In the genomic region with DNA sequence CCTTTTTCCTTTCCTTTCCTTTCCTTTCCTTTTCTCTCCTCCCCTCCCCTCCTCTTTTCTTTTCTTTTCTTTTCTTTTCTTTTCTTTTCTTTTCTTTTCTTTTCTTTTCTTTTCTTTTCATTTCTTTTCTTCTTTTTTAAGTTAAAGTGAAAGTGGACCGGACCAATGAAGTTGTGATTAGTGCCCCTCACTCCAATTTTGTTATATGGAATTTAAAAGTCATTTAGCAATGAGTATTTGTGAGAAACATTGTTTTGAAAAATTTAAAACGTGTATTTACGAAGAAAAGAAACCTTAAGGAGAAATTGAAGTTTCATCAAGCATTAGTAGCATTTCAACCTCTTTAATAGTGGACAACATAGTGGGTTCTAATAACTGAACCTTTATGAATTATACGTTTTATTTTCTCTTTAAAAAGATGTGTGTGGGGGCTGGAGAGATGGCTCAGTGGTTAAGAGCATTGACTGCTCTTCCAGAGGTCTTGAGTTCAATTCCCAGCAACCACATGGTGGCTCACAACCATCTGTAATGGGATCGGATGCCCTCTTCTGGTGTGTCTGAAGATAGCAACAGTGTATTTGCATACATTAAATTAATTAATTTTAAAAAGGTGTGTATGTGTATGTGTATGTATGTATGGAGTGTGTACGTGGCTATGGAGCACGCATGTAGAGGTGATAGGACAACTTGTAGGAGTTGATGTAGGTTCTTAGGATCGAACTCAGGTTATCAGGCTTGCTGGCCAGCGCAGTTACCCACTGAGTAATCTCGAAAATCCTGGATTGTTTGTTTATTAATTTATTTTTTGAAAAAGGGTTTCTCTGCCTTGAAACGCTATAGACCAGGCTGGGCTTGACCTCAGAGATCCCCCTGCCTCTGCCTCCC, we compare ENCODE assay signal across 7 mouse cellular contexts. TPM values are rescaled to one million over a fixed set of nuclear protein-coding genes. Genes with fewer than 3 reads are reported as not detected.
A peak's percentile ranks its signal among the peaks of the same experiment; 100 is the strongest.
DNase-seq lines count a peak whose midpoint lies in the region; ATAC-seq and TF ChIP-seq lines count a peak whose summit lies in the region.

No protein-coding gene starts in this region.

- H3K9me3 ChIP-seq in lung, embryonic 14.5 days (ENCODE audit: low read depth, low read length) = no peaks in the 10 kb centered on the region
- H3K9me3 ChIP-seq in forebrain, embryonic 10.5 days = 0 out of 2 replicates have a peak, but pooled peaks cover 2% of the 10 kb centered on the region
- no peaks in the 10 kb centered on the region for H3K9me3 ChIP-seq in limb, embryonic 11.5 days (ENCODE audit: control insufficient read depth, low read length)
- no peaks in the 10 kb centered on the region for H3K9me3 ChIP-seq in stomach, embryonic 14.5 days (ENCODE audit: control insufficient read depth, low read depth, low read length)

- no peak overlapping the region; the same call in 1 of the 2 replicates for H3K9ac ChIP-seq in lung, embryonic 14.5 days
- no peak overlapping the region for H3K9ac ChIP-seq in limb, embryonic 11.5 days (ENCODE audit: low read length)
- H3K9ac ChIP-seq in stomach, embryonic 14.5 days (replicated peaks; ENCODE audit: low read depth, low read length) = no peak overlapping the region; the same call in 1 of the 2 replicates

- no peak for ATAC-seq in lung, embryonic 14.5 days (ENCODE audit: insufficient read depth)
- no peak for ATAC-seq in limb, embryonic 11.5 days (ENCODE audit: insufficient number of reproducible peaks, low FRiP score, low TSS enrichment, low read depth)
- no peak for ATAC-seq in stomach, embryonic 14.5 days (ENCODE audit: insufficient number of reproducible peaks, insufficient read depth, low FRiP score, low read depth)
- no peak for ATAC-seq in megakaryocyte-erythroid progenitor cell, adult 5-6 weeks (replicated peaks; ENCODE audit: low FRiP score, low TSS enrichment, poor library complexity, severe bottlenecking)

- H3K36me3 ChIP-seq in lung, embryonic 14.5 days (ENCODE audit: insufficient read depth) = 0 out of 2 replicates have a peak, but pooled peaks cover under 1% of the 10 kb centered on the region
- peaks cover 20% of the 10 kb centered on the region for H3K36me3 ChIP-seq in forebrain, embryonic 10.5 days (replicated peaks)
- H3K36me3 ChIP-seq in limb, embryonic 11.5 days (ENCODE audit: control insufficient read depth, insufficient read depth, low read length) = no peaks in the 10 kb centered on the region
- H3K36me3 ChIP-seq in stomach, embryonic 14.5 days (ENCODE audit: control insufficient read depth, insufficient read depth, low read length) = no peaks in the 10 kb centered on the region

- DNase-seq in lung, embryonic 14.5 days = no peak
- DNase-seq in lung, postnatal 36 days = no peak
- no peak for DNase-seq in forebrain, embryonic 10.5 days (ENCODE audit: extremely low spot score, low spot score)
- DNase-seq in limb, embryonic 11.5 days (ENCODE audit: low spot score) = no peak
- DNase-seq in urinary bladder, adult 18-20 months (ENCODE audit: low spot score in 2 of 2) = no peak

- peak overlapping the region; percentile 96 for H3K4me3 ChIP-seq in lung, embryonic 14.5 days (ENCODE audit: low read depth, low read length)
- H3K4me3 ChIP-seq in forebrain, embryonic 10.5 days = peak overlapping the region; percentile 92
- H3K4me3 ChIP-seq in limb, embryonic 11.5 days (ENCODE audit: low read depth, low read length) = peak overlapping the region; percentile 60
- peak overlapping the region; percentile 94 for H3K4me3 ChIP-seq in stomach, embryonic 14.5 days (ENCODE audit: low read depth, low read length)

- H3K4me2 ChIP-seq in lung, embryonic 14.5 days = peak overlapping the region; percentile 58
- peak overlapping the region; percentile 48; the same call in 1 of the 2 replicates for H3K4me2 ChIP-seq in limb, embryonic 11.5 days (ENCODE audit: low read depth, severe bottlenecking)
- peak overlapping the region; percentile 42 for H3K4me2 ChIP-seq in stomach, embryonic 14.5 days (replicated peaks; ENCODE audit: low read depth, low read length)

- TF ChIP-seq CTCF in lung, embryonic 14.5 days (IDR thresholded peaks at IDR 0.05; ENCODE audit: low read depth) = 0 out of 2 replicates have a peak, but pooled peaks have one; percentile 6

- H3K27ac ChIP-seq in lung, embryonic 14.5 days (ENCODE audit: low read depth) = peak overlapping the region; percentile 99; the same call in 1 of the 2 replicates
- peak overlapping the region; percentile 97; the same call in 1 of the 2 replicates for H3K27ac ChIP-seq in forebrain, embryonic 10.5 days
- peak overlapping the region; percentile 74; the same call in 1 of the 2 replicates for H3K27ac ChIP-seq in limb, embryonic 11.5 days (replicated peaks; ENCODE audit: low read depth, low read length)
- no peak overlapping the region for H3K27ac ChIP-seq in stomach, embryonic 14.5 days (ENCODE audit: low read length)

- H3K4me1 ChIP-seq in lung, embryonic 14.5 days (ENCODE audit: insufficient read depth) = peaks cover 7% of the 10 kb centered on the region
- peaks cover 23% of the 10 kb centered on the region for H3K4me1 ChIP-seq in forebrain, embryonic 10.5 days
- H3K4me1 ChIP-seq in limb, embryonic 11.5 days (ENCODE audit: control insufficient read depth, insufficient read depth, low read length) = no peaks in the 10 kb centered on the region
- H3K4me1 ChIP-seq in stomach, embryonic 14.5 days (ENCODE audit: control insufficient read depth, insufficient read depth, low read length) = peaks cover 4% of the 10 kb centered on the region; the same call in 1 of the 2 replicates

- 62% methylated on average over 11 of the region's 11 CpGs for WGBS in lung, embryonic 14.5 days
- 67% methylated on average over 11 of the region's 11 CpGs for WGBS in forebrain, embryonic 10.5 days
- 67% methylated on average over 11 of the region's 11 CpGs for WGBS in limb, embryonic 11.5 days
- WGBS in stomach, embryonic 14.5 days = 64% methylated on average over 11 of the region's 11 CpGs

- H3K27me3 ChIP-seq in lung, embryonic 14.5 days (ENCODE audit: insufficient read depth, low read length) = no peaks in the 10 kb centered on the region
- H3K27me3 ChIP-seq in forebrain, embryonic 10.5 days (ENCODE audit: poor library complexity, severe bottlenecking) = no peaks in the 10 kb centered on the region
- no peaks in the 10 kb centered on the region for H3K27me3 ChIP-seq in limb, embryonic 11.5 days (ENCODE audit: control insufficient read depth, insufficient read depth, low read length)
- H3K27me3 ChIP-seq in stomach, embryonic 14.5 days (ENCODE audit: control insufficient read depth, insufficient read depth, low read length) = no peaks in the 10 kb centered on the region

RNA-seq across cellular contexts. Expression of a gene that starts 1.5 kb away (rescaled TPM):
- 18.7 and 21.0 TPM in 2 replicates for polyA plus RNA-seq in lung, embryonic 14.5 days (2014; fragmentation: Nextera tagmentation; extraction: Ambion mirVana)
- polyA plus RNA-seq in forebrain, embryonic 10.5 days (2016; fragmentation: Nextera tagmentation; extraction: Ambion mirVana) = 16.4 and 17.7 TPM in 2 replicates
- polyA plus RNA-seq in limb, embryonic 11.5 days (2014; fragmentation: Nextera tagmentation; extraction: Ambion mirVana) = 18.0 and 19.0 TPM in 2 replicates
- polyA plus RNA-seq in stomach, embryonic 14.5 days (2014; fragmentation: Nextera tagmentation; extraction: Ambion mirVana) = 24.1 and 25.6 TPM in 2 replicates
- total RNA-seq in megakaryocyte-erythroid progenitor cell, adult 5-6 weeks (2014; fragmentation: Nextera tagmentation) = 55.3 and 57.5 TPM in 2 replicates
- total RNA-seq in megakaryocyte-erythroid progenitor cell, adult 5-6 weeks (2017) = 35.8 and 44.1 TPM in 2 replicates
